Mouse (Mus musculus) right cerebral cortex, postnatal 25 days (tissue): ENCODE results near the gene Dock6.
"Not testable (repeated sequence)": the region's sequence is repeated elsewhere in the genome, so short reads cannot be mapped to it uniquely, and the experiment has no call there.

Experiments
- DNase-seq: peaks from one replicate; pipeline ENCODE4 v3.0.0; 2022

The Dock6 gene

GRCm38 (mm10) chr9:21806976-21807375 lies 45.5 kb downstream of the Dock6 start:
- no peak for DNase-seq

- no peak for DNase-seq
Observed at GRCm38 (mm10) chr9:21806363-21806762, 46.1 kb downstream of the Dock6 start.

- peak; percentile 78 for DNase-seq
Observed at GRCm38 (mm10) chr9:21803986-21804644, 48.3 kb downstream of the Dock6 start.

GRCm38 (mm10) chr9:21801591-21801990 lies 50.8 kb downstream of the Dock6 start:
- no peak for DNase-seq

- no peak for DNase-seq
Observed at GRCm38 (mm10) chr9:21801121-21801520, 51.3 kb downstream of the Dock6 start.

- no peak for DNase-seq
Observed at GRCm38 (mm10) chr9:21799010-21799350, 53.5 kb downstream of the Dock6 start.

GRCm38 (mm10) chr9:21798345-21799009 lies 54.0 kb downstream of the Dock6 start, which contains the start of gene Kank2:
Kank2 (minus strand) TSS chr9:21798744.
- DNase-seq: peak; percentile 74

- no peak for DNase-seq
Observed at GRCm38 (mm10) chr9:21797921-21798344, 54.5 kb downstream of the Dock6 start.

- DNase-seq: no peak
Observed at GRCm38 (mm10) chr9:21796919-21797318, 55.5 kb downstream of the Dock6 start.

- no peak for DNase-seq
Observed at GRCm38 (mm10) chr9:21796259-21796658, 56.2 kb downstream of the Dock6 start.

- DNase-seq: no peak
Observed at GRCm38 (mm10) chr9:21795579-21795978, 56.9 kb downstream of the Dock6 start.

- DNase-seq: no peak
Observed at GRCm38 (mm10) chr9:21794925-21795324, 57.5 kb downstream of the Dock6 start.

GRCm38 (mm10) chr9:21794344-21794834 lies 58.0 kb downstream of the Dock6 start:
- no peak for DNase-seq

GRCm38 (mm10) chr9:21793507-21793906 lies 58.9 kb downstream of the Dock6 start:
- DNase-seq: not testable (repeated sequence)

- peak; percentile 52 for DNase-seq
Observed at GRCm38 (mm10) chr9:21792644-21793043, 59.8 kb downstream of the Dock6 start.

GRCm38 (mm10) chr9:21791861-21792260 lies 60.6 kb downstream of the Dock6 start:
- DNase-seq: no peak

GRCm38 (mm10) chr9:21788234-21788633 lies 64.2 kb downstream of the Dock6 start:
- DNase-seq: no peak

GRCm38 (mm10) chr9:21787654-21788053 lies 64.8 kb downstream of the Dock6 start:
- DNase-seq: no peak

GRCm38 (mm10) chr9:21786906-21787305 lies 65.5 kb downstream of the Dock6 start:
- DNase-seq: peak; percentile 35

GRCm38 (mm10) chr9:21786309-21786708 lies 66.1 kb downstream of the Dock6 start:
- DNase-seq: not testable (repeated sequence)

GRCm38 (mm10) chr9:21784517-21785307 lies 67.7 kb downstream of the Dock6 start:
- DNase-seq: no peak

- DNase-seq: no peak
Observed at GRCm38 (mm10) chr9:21781657-21782468, 70.6 kb downstream of the Dock6 start.

GRCm38 (mm10) chr9:21777726-21778125 lies 74.7 kb downstream of the Dock6 start:
- DNase-seq: no peak
